Mouse (Mus musculus) cerebellum, adult 11-12 months (tissue): Measurements from ENCODE around the gene Gnmt.
"Not testable (repeated sequence)": the region's sequence is repeated elsewhere in the genome, so short reads cannot be mapped to it uniquely, and the experiment has no call there.

ENCODE experiments used
- DNase-seq: peaks from one replicate; pipeline ENCODE4 v3.0.0; 2022

Gnmt gene

GRCm38 (mm10) chr17:46728904-46729318, at the start of gene Gnmt:
TSS of gene Gnmt (minus strand) at chr17:46729168.
- peak; percentile 91 for DNase-seq

- no peak for DNase-seq
These were observed 47.1 kb upstream of the Gnmt start for GRCm38 (mm10) chr17:46776087-46776486.

GRCm38 (mm10) chr17:46775070-46775469, 46.1 kb upstream of the Gnmt start:
- no peak for DNase-seq

GRCm38 (mm10) chr17:46774131-46774472, 45.1 kb upstream of the Gnmt start:
- DNase-seq: no peak

GRCm38 (mm10) chr17:46773278-46774130, 44.5 kb upstream of the Gnmt start:
- no peak for DNase-seq

- DNase-seq: peak; percentile 83
These were observed 43.7 kb upstream of the Gnmt start, which contains the start of gene 2310039H08Rik for GRCm38 (mm10) chr17:46772404-46773277. TSS of gene 2310039H08Rik (plus strand) at chr17:46772635.

GRCm38 (mm10) chr17:46772038-46772403, 43.1 kb upstream of the Gnmt start:
- no peak for DNase-seq

GRCm38 (mm10) chr17:46771616-46772015, 42.6 kb upstream of the Gnmt start:
- no peak for DNase-seq

- no peak for DNase-seq
These were observed 42.1 kb upstream of the Gnmt start for GRCm38 (mm10) chr17:46771025-46771424.

GRCm38 (mm10) chr17:46770546-46770945, 41.6 kb upstream of the Gnmt start:
- DNase-seq: no peak

GRCm38 (mm10) chr17:46767868-46768267, 38.9 kb upstream of the Gnmt start:
- DNase-seq: no peak

- not testable (repeated sequence) for DNase-seq
These were observed 35.9 kb upstream of the Gnmt start for GRCm38 (mm10) chr17:46764916-46765315.

GRCm38 (mm10) chr17:46763544-46763943, 34.6 kb upstream of the Gnmt start, which contains the start of gene Ptcra:
TSS of gene Ptcra (minus strand) at chr17:46763712.
- DNase-seq: no peak

- no peak for DNase-seq
These were observed 29.8 kb upstream of the Gnmt start for GRCm38 (mm10) chr17:46758753-46759152.

- peak; percentile 99 for DNase-seq
These were observed 23.0 kb upstream of the Gnmt start, which contains the start of gene Cnpy3 for GRCm38 (mm10) chr17:46751794-46752556. TSS of gene Cnpy3 (minus strand) at chr17:46752214.

- no peak for DNase-seq
These were observed 22.3 kb upstream of the Gnmt start for GRCm38 (mm10) chr17:46751056-46751793.

- no peak for DNase-seq
These were observed 21.6 kb upstream of the Gnmt start for GRCm38 (mm10) chr17:46750580-46750979.

- no peak for DNase-seq
These were observed 20.3 kb upstream of the Gnmt start for GRCm38 (mm10) chr17:46749282-46749681.

- DNase-seq: no peak
These were observed 18.8 kb upstream of the Gnmt start for GRCm38 (mm10) chr17:46747806-46748205.

GRCm38 (mm10) chr17:46747234-46747633, 18.3 kb upstream of the Gnmt start:
- DNase-seq: no peak

- DNase-seq: no peak
These were observed 16.5 kb upstream of the Gnmt start for GRCm38 (mm10) chr17:46745506-46745905.

- no peak for DNase-seq
These were observed 14.0 kb upstream of the Gnmt start for GRCm38 (mm10) chr17:46742986-46743385.
